Mouse (Mus musculus): ENCODE measurements around the gene Tmem80. TPM values are rescaled to one million over a fixed set of nuclear protein-coding genes. Genes with fewer than 3 reads are reported as not detected.

The Tmem80 gene
- total RNA-seq, 2 experiments from 2014 or later, result 25.7 to 25.9 TPM

- DNase-seq (ENCODE audit: low spot score in 2 of 2), result no peak
Observed at GRCm38 (mm10) chr7:141355626-141356326, 28.2 kb downstream of the Tmem80 start.

DNA sequence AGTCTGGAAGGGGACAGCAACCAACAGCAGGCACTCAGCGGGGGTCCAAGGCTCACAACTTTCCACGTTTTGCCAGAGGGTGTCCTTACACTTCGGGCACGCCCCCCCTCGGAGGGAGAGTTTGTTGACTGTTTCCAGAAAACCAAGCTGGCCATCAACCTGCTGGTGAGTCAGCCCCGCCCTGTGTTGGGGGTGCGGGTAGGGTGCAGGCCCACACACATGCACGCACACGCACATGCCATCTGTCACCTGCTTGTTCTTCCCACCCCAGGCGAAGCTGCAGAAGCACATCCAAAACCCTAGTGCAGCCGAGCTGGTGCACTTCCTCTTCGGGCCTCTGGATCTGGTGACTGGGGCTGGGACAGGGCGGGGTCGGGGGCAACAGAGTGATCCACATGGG lies 29.4 kb downstream of the Tmem80 start:
- no peak for DNase-seq (ENCODE audit: low spot score in 2 of 2)

DNA sequence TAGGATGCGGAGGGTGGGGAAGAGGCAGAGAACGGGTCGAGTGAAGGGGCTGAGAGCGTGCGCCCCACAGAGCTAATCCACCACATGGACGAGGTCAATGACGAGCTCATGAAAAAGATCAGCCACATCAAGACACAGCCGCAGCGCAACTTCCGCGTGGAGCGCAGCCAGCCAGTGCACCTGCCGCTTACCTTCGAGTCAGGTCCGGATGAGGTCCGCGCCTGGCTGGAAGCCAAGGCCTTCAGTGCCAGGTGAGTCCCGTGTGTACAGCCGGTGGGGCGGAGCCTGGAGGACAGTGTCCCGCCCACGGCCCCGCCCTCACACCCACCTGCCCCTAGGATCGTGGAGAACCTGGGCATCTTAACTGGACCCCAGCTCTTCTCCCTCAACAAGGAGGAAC lies 34.0 kb downstream of the Tmem80 start:
- DNase-seq (ENCODE audit: low spot score in 2 of 2), result no peak

DNA sequence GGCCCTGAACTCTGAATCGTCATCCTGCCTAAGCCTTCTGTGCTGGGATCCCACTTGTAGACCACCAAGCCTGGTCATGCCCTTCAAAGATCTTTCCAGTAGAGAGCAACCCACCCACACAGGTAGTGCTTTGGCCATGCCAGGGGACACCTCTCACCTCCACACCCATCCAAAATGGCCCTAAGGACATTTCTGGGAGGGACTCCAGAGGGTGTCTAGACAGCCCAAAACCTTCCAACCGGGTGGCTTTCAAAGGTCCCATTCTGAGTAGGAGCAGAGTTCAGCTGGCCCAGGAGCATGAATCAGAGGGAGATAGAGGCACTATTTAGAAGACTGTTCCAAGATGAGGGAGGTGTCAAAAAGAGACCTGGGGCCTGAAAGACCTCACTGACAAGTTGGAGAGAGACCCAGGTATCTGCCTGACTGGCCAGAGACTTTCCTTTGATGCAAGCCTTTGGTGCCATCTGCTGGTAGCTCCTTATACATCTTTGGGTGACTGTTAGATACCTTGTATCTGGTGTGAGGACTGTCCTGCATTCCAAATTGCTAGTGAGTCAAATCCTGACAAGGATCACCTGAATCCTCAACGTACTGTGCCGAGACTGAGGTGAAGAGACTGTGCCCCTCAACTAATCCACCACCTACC lies 35.7 kb downstream of the Tmem80 start:
- DNase-seq (ENCODE audit: low spot score in 2 of 2), result peak; percentile 66 to 67

GRCm38 (mm10) chr7:141363752-141364125 lies 36.2 kb downstream of the Tmem80 start:
- DNase-seq (ENCODE audit: low spot score in 2 of 2), result no peak

- no peak for DNase-seq (ENCODE audit: low spot score in 2 of 2)
Observed at GRCm38 (mm10) chr7:141364349-141365048, 37.0 kb downstream of the Tmem80 start.

DNA sequence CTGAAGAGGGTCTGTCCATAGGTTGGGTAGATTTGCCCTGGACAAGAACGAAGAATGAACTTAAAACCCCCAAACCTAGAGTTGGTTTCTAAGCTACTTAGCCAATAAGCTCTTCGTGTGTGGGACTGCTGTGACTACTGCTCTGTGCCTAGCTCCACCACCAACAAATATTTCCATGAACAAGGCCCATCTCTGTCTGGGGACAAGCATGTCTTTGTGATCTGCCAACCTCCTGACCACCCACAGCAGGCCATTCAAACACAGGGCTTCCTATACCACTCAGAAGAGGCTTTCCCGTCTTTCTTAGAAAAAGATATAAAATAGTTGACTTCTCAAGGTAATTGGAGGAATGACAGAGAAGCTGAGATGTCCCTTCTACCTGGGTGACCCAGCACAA lies 37.5 kb downstream of the Tmem80 start:
- no peak for DNase-seq (ENCODE audit: low spot score in 2 of 2)

DNA sequence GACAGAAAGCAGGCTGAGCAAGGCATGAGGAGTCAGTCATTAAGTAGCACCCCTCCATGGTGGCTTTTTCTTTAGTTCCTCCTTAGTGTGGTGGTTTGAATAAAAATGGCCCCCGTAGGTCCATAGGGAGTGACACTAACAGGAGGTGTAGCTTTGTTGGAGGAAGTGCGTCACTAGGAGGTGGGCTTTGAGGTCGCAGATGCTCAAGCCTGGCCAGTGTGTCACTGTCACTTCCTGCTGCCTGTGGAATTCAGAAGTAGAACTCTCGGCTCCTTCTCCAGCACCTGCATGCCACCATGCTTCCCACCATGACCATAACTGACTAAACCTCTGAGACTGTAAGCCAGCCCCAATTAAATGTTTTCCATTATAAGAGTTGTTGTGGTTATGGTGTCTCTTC lies 39.8 kb downstream of the Tmem80 start:
- DNase-seq (ENCODE audit: low spot score in 2 of 2), result no peak

GRCm38 (mm10) chr7:141369918-141370317 lies 42.4 kb downstream of the Tmem80 start:
- no peak for DNase-seq (ENCODE audit: low spot score in 2 of 2)

DNA sequence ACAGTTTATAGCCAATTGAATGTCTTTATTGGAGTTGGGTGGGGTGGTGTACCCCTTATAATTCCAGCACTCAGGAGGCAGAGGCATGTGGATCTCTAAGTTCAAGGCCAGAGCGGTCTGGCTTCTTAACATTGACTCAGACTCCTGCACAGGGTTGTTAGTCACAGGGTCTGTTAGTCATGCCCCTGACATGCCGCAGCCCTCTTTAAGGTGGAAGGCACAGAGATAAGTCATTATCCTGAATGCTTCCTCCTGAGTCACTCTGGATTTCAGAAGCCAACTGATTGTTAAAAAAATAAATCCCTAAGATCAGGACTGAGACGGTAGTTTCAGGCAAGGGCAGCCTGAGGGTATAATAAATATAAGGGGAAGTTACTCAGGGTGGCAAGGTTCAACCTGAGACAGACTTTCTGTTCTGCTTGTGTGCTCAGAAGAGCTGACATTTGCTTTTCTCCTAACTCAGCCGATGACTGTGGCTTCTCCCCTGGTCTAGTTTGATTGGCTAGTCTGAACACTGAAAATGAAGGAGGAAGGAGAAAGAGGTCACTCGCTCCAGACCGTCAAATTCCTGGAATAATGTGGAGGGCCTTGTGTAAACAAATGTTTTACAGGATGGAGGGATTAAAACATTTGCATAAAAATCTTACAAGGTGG lies 44.5 kb downstream of the Tmem80 start:
- no peak for DNase-seq (ENCODE audit: low spot score in 2 of 2)

DNA sequence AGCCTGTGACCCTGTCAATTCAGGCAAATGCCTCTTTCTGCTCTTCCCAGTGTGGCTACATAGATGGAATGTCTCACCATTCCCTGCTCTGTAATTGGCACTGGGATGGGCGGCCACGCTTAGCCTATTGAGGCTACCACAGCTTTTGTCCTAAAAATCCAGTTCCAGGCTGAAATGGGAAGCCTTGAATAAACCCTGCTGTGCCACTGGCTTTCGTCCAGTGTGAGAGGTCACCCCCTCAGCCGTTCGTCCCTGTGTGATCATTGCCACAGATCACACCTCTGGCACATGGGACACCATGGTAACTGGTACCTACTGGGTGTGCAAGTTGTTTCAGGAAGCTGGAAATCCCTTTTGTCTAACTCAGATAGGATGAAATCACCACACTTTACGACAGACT lies 46.1 kb downstream of the Tmem80 start:
- DNase-seq (ENCODE audit: low spot score in 2 of 2), result no peak

GRCm38 (mm10) chr7:141374399-141374798 lies 46.9 kb downstream of the Tmem80 start:
- no peak for DNase-seq (ENCODE audit: low spot score in 2 of 2)

GRCm38 (mm10) chr7:141379584-141379983 lies 52.0 kb downstream of the Tmem80 start:
- no peak for DNase-seq (ENCODE audit: low spot score in 2 of 2)

GRCm38 (mm10) chr7:141381068-141381835 lies 53.7 kb downstream of the Tmem80 start:
- DNase-seq (ENCODE audit: low spot score in 2 of 2), result no peak

Other genes with a start within 250 kb of the Tmem80 start
- gene Pkp3, start 249.5 kb upstream of the Tmem80 start, total RNA-seq (2021), result 1 to 10 TPM; 1.8 to 3.3 TPM
- 1 to 10 TPM; 2.0 to 2.7 TPM for gene Sigirr, start 227.2 kb upstream of the Tmem80 start, total RNA-seq (2021)
- under 1 TPM; 0.20 to 0.32 TPM for gene Ano9, start 209.9 kb upstream of the Tmem80 start, total RNA-seq (2021)
- 10 to 100 TPM; 39.2 to 40.4 TPM for gene Ptdss2, start 205.4 kb upstream of the Tmem80 start, total RNA-seq (2021)
- 100 to 1,000 TPM; 218 to 327 TPM for gene Rnh1, start 154.9 kb upstream of the Tmem80 start, total RNA-seq (2021)
- gene Hras, start 133.7 kb upstream of the Tmem80 start, total RNA-seq (2021), result 10 to 100 TPM; 87.8 to 99.7 TPM
- 1 to 10 TPM; 3.9 to 6.9 TPM for gene Lrrc56, start 133.6 kb upstream of the Tmem80 start, total RNA-seq (2021)
- under 1 TPM; 0.13 to 0.33 TPM for gene Lmntd2, start 113.7 kb upstream of the Tmem80 start, total RNA-seq (2021)
- gene Rassf7, start 111.9 kb upstream of the Tmem80 start, total RNA-seq (2021), result 1 to 10 TPM; 1.4 to 2.6 TPM
- gene Phrf1, start 99.0 kb upstream of the Tmem80 start, total RNA-seq (2021), result 10 to 100 TPM; 75.8 to 76.0 TPM
- 1 to 10 TPM; 7.9 to 8.4 TPM for gene Irf7, start 61.3 kb upstream of the Tmem80 start, total RNA-seq (2021)
- 1 to 10 TPM; 1.6 to 9.5 TPM for gene Cdhr5, start 51.0 kb upstream of the Tmem80 start, total RNA-seq (2021)
- gene Sct, start 48.6 kb upstream of the Tmem80 start, total RNA-seq (2021), result not detected
- under 1 TPM; 0.19 to 0.27 TPM for gene Drd4, start 35.7 kb upstream of the Tmem80 start, total RNA-seq (2021)
- gene Deaf1, start within 50 bp of the Tmem80 start, total RNA-seq (2021), result 10 to 100 TPM; 21.9 to 30.3 TPM
- 1 to 10 TPM; 1.9 to 2.7 TPM for gene Eps8l2, start 11.1 kb downstream of the Tmem80 start, total RNA-seq (2021)
- gene Taldo1, start 64.5 kb downstream of the Tmem80 start, total RNA-seq (2021), result 100 to 1,000 TPM; 677 to 814 TPM
- 10 to 100 TPM; 25.5 to 35.3 TPM for gene Gatd1, start 86.4 kb downstream of the Tmem80 start, total RNA-seq (2021)
- 1 to 10 TPM; 1.7 to 2.4 TPM for gene Cend1, start 101.8 kb downstream of the Tmem80 start, total RNA-seq (2021)
- 100 to 1,000 TPM; 104 to 105 TPM for gene Slc25a22, start 110.2 kb downstream of the Tmem80 start, total RNA-seq (2021)
- gene Pidd1, start 116.3 kb downstream of the Tmem80 start, total RNA-seq (2021), result 1 to 10 TPM; 1.1 to 1.4 TPM
- 1,000 to 10,000 TPM in 1 of 2 experiments, 100 to 1,000 TPM in 1; 949 to 1,096 TPM for gene Rplp2, start 119.6 kb downstream of the Tmem80 start, total RNA-seq (2021)
- gene Pnpla2, start 127.5 kb downstream of the Tmem80 start, total RNA-seq (2021), result 1,000 to 10,000 TPM in 1 of 2 experiments, 100 to 1,000 TPM in 1; 739 to 1,290 TPM
- gene Cracr2b, start 133.4 kb downstream of the Tmem80 start, total RNA-seq (2021), result 10 to 100 TPM; 11.2 to 12.5 TPM
- 100 to 1,000 TPM; 317 to 379 TPM for gene Cd151, start 139.7 kb downstream of the Tmem80 start, total RNA-seq (2021)
- 100 to 1,000 TPM; 104 to 114 TPM for gene Polr2l, start 147.4 kb downstream of the Tmem80 start, total RNA-seq (2021)
- gene Tspan4, start 147.5 kb downstream of the Tmem80 start, total RNA-seq (2021), result 10 to 100 TPM; 49.6 to 61.3 TPM
- 10 to 100 TPM; 54.5 to 59.0 TPM for gene Chid1, start 212.1 kb downstream of the Tmem80 start, total RNA-seq (2021)
- 10 to 100 TPM; 56.4 to 83.8 TPM for gene Ap2a2, start 234.4 kb downstream of the Tmem80 start, total RNA-seq (2021)

All from adrenal gland, adult 18-20 months (tissue).